Mouse (Mus musculus) liver, embryonic 14.5 days (tissue): ENCODE results near the gene Rpl31.

Experiments used
- CTCF ChIP-seq: IDR thresholded peaks from 2 replicates; pipeline ENCODE4 v1.5.1; 2016; ENCODE audit warnings: antibody characterized with exemption, low read depth, control low read depth
- EP300 ChIP-seq: IDR thresholded peaks from 2 replicates; pipeline ENCODE4 v1.6.1; 2016; ENCODE audit warnings: antibody characterized with exemption, low read depth

GRCm38 (mm10) chr1:39394096-39394495 is 26.5 kb downstream of the Rpl31 start:
- TF ChIP-seq CTCF: no peak
- no peak for TF ChIP-seq EP300
